Mouse (Mus musculus): ENCODE measurements around the gene Safb. TPM values are rescaled to one million over a fixed set of nuclear protein-coding genes. Genes with fewer than 3 reads are reported as not detected.

Gene Safb
- polyA plus RNA-seq, 2 experiments = 22.1 to 47.3 TPM

- Histone ChIP-seq H3K4me1 (replicated peaks; ENCODE audit: control insufficient read depth in 2 of 2, insufficient read depth in 2 of 2, low read length in 1 of 2) (no peaks in the 10 kb centered on the region), H3K36me3 (replicated peaks; ENCODE audit: control insufficient read depth, insufficient read depth, low read depth) (peaks cover 45% of the 10 kb centered on the region), H3K9ac (replicated peaks) (no peak overlapping the region), H3K4me2 (ENCODE audit: low read depth) (no peak overlapping the region), H3K27ac (no peak overlapping the region), H3K27me3 (ENCODE audit: control insufficient read depth, insufficient read depth, low read length) (no peaks in the 10 kb centered on the region), H3K9me3 (ENCODE audit: control insufficient read depth, low read length) (no peaks in the 10 kb centered on the region), H3K4me3 (ENCODE audit: insufficient read depth in 1 of 2, low read depth in 2 of 2, low read length in 2 of 2) (no peak overlapping the region)
- TF ChIP-seq CTCF (IDR thresholded peaks at IDR 0.05; ENCODE audit: low read depth) (no peak), EP300 (IDR thresholded peaks at IDR 0.05; ENCODE audit: low read depth) (no peak)
- WGBS (ENCODE audit: insufficient replicate concordance) = 34% methylated on average over 1 of the region's 1 CpGs
- DNase-seq (ENCODE audit: low read depth in 3 of 3, low spot score in 3 of 3) = no peak
- ATAC-seq (ENCODE audit: insufficient read depth) = no peak
These were observed 24.5 kb upstream of the Safb start for GRCm38 (mm10) chr17:56560131-56560530.

DNA sequence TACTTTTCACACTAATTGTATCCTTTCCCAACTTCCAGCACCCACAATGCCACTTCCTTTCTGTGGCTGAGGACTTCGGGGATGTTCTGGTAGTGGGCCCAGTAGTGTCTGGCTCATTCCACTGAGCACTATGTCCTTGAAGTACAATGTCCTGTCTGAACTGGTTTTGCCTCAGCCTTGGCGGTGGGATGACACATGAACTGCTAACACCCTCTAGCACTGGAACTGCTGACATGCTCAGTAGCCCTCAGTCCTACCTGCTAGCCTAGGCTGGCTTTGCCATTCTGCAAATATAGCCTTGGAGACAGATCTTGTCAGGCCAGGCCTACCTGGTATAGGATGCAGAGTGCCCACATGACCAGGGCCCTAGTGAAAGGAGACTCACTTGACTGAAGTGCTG, 22.8 kb upstream of the Safb start:
- Histone ChIP-seq H3K4me1 (replicated peaks; ENCODE audit: control insufficient read depth in 2 of 2, insufficient read depth in 2 of 2, low read length in 1 of 2) (no peaks in the 10 kb centered on the region), H3K36me3 (replicated peaks; ENCODE audit: control insufficient read depth, insufficient read depth, low read depth) (peaks cover 62% of the 10 kb centered on the region), H3K4me2 (ENCODE audit: low read depth) (no peak overlapping the region), H3K9me3 (ENCODE audit: control insufficient read depth, low read length) (no peaks in the 10 kb centered on the region), H3K9ac (replicated peaks) (no peak overlapping the region), H3K4me3 (ENCODE audit: insufficient read depth in 1 of 2, low read depth in 2 of 2, low read length in 2 of 2) (no peak overlapping the region), H3K27ac (no peak overlapping the region), H3K27me3 (ENCODE audit: control insufficient read depth, insufficient read depth, low read length) (no peaks in the 10 kb centered on the region)
- WGBS (ENCODE audit: insufficient replicate concordance) = 76% methylated on average over 2 of the region's 2 CpGs
- ATAC-seq (ENCODE audit: insufficient read depth) = no peak
- no peak for TF ChIP-seq EP300 (IDR thresholded peaks at IDR 0.05; ENCODE audit: low read depth)
- TF ChIP-seq CTCF (IDR thresholded peaks at IDR 0.05; ENCODE audit: low read depth) = no peak
- DNase-seq (ENCODE audit: low read depth in 3 of 3, low spot score in 3 of 3) = no peak

GRCm38 (mm10) chr17:56566293-56566692, 18.3 kb upstream of the Safb start:
- 95% methylated on average over 29 of the region's 29 CpGs for WGBS (ENCODE audit: insufficient replicate concordance)
- Histone ChIP-seq H3K9ac (replicated peaks) (no peak overlapping the region), H3K27ac (no peak overlapping the region), H3K9me3 (ENCODE audit: control insufficient read depth, low read length) (no peaks in the 10 kb centered on the region), H3K36me3 (replicated peaks; ENCODE audit: control insufficient read depth, insufficient read depth, low read depth) (peaks cover 99% of the 10 kb centered on the region), H3K4me2 (ENCODE audit: low read depth) (no peak overlapping the region), H3K4me3 (ENCODE audit: insufficient read depth in 1 of 2, low read depth in 2 of 2, low read length in 2 of 2) (no peak overlapping the region), H3K4me1 (replicated peaks; ENCODE audit: control insufficient read depth in 2 of 2, insufficient read depth in 2 of 2, low read length in 1 of 2) (no peaks in the 10 kb centered on the region), H3K27me3 (ENCODE audit: control insufficient read depth, insufficient read depth, low read length) (no peaks in the 10 kb centered on the region)
- no peak for ATAC-seq (ENCODE audit: insufficient read depth)
- TF ChIP-seq CTCF (IDR thresholded peaks at IDR 0.05; ENCODE audit: low read depth) (no peak), EP300 (IDR thresholded peaks at IDR 0.05; ENCODE audit: low read depth) (no peak)
- DNase-seq (ENCODE audit: low read depth in 3 of 3, low spot score in 3 of 3) = no peak

DNA sequence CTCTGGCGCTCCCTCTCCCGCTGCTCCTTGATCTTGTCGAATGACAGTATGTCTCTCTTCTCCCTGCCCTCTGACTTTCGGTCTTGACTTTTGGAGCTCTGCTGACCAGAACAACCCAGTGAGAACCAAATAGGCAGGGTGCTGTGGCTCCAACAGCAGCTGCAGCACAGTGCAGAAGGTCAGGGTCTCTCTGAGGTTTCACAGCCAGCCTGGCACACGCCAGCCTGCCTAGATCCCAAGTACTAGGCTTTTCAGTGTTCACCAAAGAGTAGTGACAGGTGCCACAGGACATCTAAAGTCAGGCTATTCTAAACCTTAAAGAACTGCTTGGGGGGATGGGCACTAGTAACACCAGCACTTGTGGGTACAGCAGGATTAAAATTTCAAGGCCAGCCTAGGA, 17.7 kb upstream of the Safb start:
- no peaks in the 10 kb centered on the region for H3K9me3 ChIP-seq (ENCODE audit: control insufficient read depth, low read length)
- TF ChIP-seq CTCF (IDR thresholded peaks at IDR 0.05; ENCODE audit: low read depth) (no peak), EP300 (IDR thresholded peaks at IDR 0.05; ENCODE audit: low read depth) (no peak)
- no peak overlapping the region for H3K4me3 ChIP-seq (ENCODE audit: insufficient read depth in 1 of 2, low read depth in 2 of 2, low read length in 2 of 2)
- no peak overlapping the region for H3K9ac ChIP-seq (replicated peaks)
- no peaks in the 10 kb centered on the region for H3K27me3 ChIP-seq (ENCODE audit: control insufficient read depth, insufficient read depth, low read length)
- 89% methylated on average over 5 of the region's 5 CpGs for WGBS (ENCODE audit: insufficient replicate concordance)
- H3K4me1 ChIP-seq (replicated peaks; ENCODE audit: control insufficient read depth in 2 of 2, insufficient read depth in 2 of 2, low read length in 1 of 2) = no peaks in the 10 kb centered on the region
- H3K4me2 ChIP-seq (ENCODE audit: low read depth) = no peak overlapping the region
- ATAC-seq (ENCODE audit: insufficient read depth) = no peak
- no peak overlapping the region for H3K27ac ChIP-seq
- peaks cover 99% of the 10 kb centered on the region for H3K36me3 ChIP-seq (replicated peaks; ENCODE audit: control insufficient read depth, insufficient read depth, low read depth)
- DNase-seq (ENCODE audit: low read depth in 3 of 3, low spot score in 3 of 3) = no peak

DNA sequence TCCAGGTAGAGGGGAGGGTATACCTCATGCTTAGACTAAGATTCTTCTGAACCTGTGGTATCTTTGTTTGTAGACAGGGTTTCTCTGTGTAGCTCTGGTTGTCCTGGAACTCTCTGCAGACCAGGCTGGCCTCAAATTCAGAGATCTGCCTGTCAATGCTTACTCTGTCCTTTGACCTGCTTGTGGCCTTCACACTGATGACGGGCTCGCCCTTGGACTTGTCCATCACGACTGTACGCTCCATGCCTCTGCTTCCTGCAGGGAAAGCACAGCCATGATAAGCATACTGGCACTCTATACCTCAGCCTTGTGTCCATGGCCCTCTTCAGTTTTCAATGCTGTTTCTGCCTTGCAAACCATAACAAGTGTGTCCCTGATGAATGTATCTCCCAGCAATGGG, 17.3 kb upstream of the Safb start:
- Histone ChIP-seq H3K4me3 (ENCODE audit: insufficient read depth in 1 of 2, low read depth in 2 of 2, low read length in 2 of 2) (no peak overlapping the region), H3K4me1 (replicated peaks; ENCODE audit: control insufficient read depth in 2 of 2, insufficient read depth in 2 of 2, low read length in 1 of 2) (no peaks in the 10 kb centered on the region), H3K9me3 (ENCODE audit: control insufficient read depth, low read length) (no peaks in the 10 kb centered on the region), H3K27ac (no peak overlapping the region), H3K9ac (replicated peaks) (no peak overlapping the region), H3K36me3 (replicated peaks; ENCODE audit: control insufficient read depth, insufficient read depth, low read depth) (peaks cover 99% of the 10 kb centered on the region), H3K27me3 (ENCODE audit: control insufficient read depth, insufficient read depth, low read length) (no peaks in the 10 kb centered on the region), H3K4me2 (ENCODE audit: low read depth) (no peak overlapping the region)
- TF ChIP-seq EP300 (IDR thresholded peaks at IDR 0.05; ENCODE audit: low read depth) (no peak), CTCF (IDR thresholded peaks at IDR 0.05; ENCODE audit: low read depth) (no peak)
- no peak for ATAC-seq (ENCODE audit: insufficient read depth)
- no peak for DNase-seq (ENCODE audit: low read depth in 3 of 3, low spot score in 3 of 3)
- 82% methylated on average over 4 of the region's 4 CpGs for WGBS (ENCODE audit: insufficient replicate concordance)

Data from liver, embryonic 14.5 days (tissue).